Mouse (Mus musculus) stomach, postnatal 0 days (tissue): ENCODE results near the gene Ntf3. TPM values are rescaled to one million over a fixed set of nuclear protein-coding genes. Genes with fewer than 3 reads are reported as not detected.

Experiments
- ATAC-seq: fragments of 200-750 bp; cut with Nextera tagmentation; 2 replicates; pipeline ENCODE4 v1.8.0; 2017; ENCODE audit not compliant: low FRiP score, low TSS enrichment
- DNase-seq: peaks from one replicate; pipeline ENCODE4 v3.0.0-alpha.2; 2016; ENCODE audit warnings: low spot score
- H3K27ac ChIP-seq: fragments of 300-500 bp; sonication (generic); replicated peaks from 2 replicates; pipeline ENCODE4 v1.5.1; 2014; ENCODE audit warnings: mild to moderate bottlenecking, control low read depth
- H3K27me3 ChIP-seq: fragments of 300-500 bp; sonication (generic); 2 replicates; pipeline ENCODE4 v1.6.1; 2014; ENCODE audit warnings: low read length; ENCODE audit not compliant: control insufficient read depth, insufficient read depth
- H3K36me3 ChIP-seq: fragments of 300-500 bp; sonication (generic); 2 replicates; pipeline ENCODE4 v1.6.1; 2014; ENCODE audit warnings: low read length, mixed read lengths; ENCODE audit not compliant: control insufficient read depth, insufficient read depth
- H3K4me1 ChIP-seq: fragments of 300-500 bp; sonication (generic); replicated peaks from 2 replicates; pipeline ENCODE4 v1.6.1; 2014; ENCODE audit warnings: antibody characterized with exemption; ENCODE audit not compliant: control insufficient read depth, insufficient read depth
- H3K4me2 ChIP-seq: fragments of 300-500 bp; sonication (generic); replicated peaks from 2 replicates; pipeline ENCODE4 v1.6.1; 2014; ENCODE audit warnings: low read depth, mild to moderate bottlenecking, control low read depth, moderate library complexity
- H3K4me3 ChIP-seq: fragments of 300-500 bp; sonication (generic); 2 replicates; pipeline ENCODE4 v1.5.1; 2014; ENCODE audit warnings: low read depth, low read length, control low read depth
- H3K9ac ChIP-seq: fragments of 300-500 bp; sonication (generic); 2 replicates; pipeline ENCODE4 v1.6.1; 2014; ENCODE audit warnings: mild to moderate bottlenecking, low read length, control low read depth, mixed read lengths
- H3K9me3 ChIP-seq: fragments of 300-500 bp; sonication (generic); 2 replicates; pipeline ENCODE4 v1.6.1; 2016; ENCODE audit warnings: low read length; ENCODE audit not compliant: control insufficient read depth
- CTCF ChIP-seq: IDR thresholded peaks from 2 replicates; pipeline ENCODE4 v1.5.1; 2016; ENCODE audit warnings: antibody characterized with exemption, low read depth, mild to moderate bottlenecking, moderate library complexity
- EP300 ChIP-seq: optimal IDR thresholded peaks from 2 replicates; pipeline ENCODE3; 2016; ENCODE audit warnings: antibody characterized with exemption
- WGBS: fragments of 180-500 bp; shearing (Covaris S2); extraction: QIAGEN DNeasy Blood & Tissue Kit; methylation state at CpG from one replicate; pipeline ENCODE4 v1.1.7; 2014; 5-methylcytosine and 5-hydroxymethylcytosine counted together
- polyA plus RNA-seq: library from polyadenylated mRNA; unstranded; fragments of >200 nt; fragmentation: Nextera tagmentation; extraction: Ambion mirVana; gene quantifications from 2 replicates; pipeline ENCODE4 v1.2.1, GENCODE M21; 2015

The Ntf3 gene
- polyA plus RNA-seq, 1 experiment from 2014 or later, result 8.9 TPM

DNA sequence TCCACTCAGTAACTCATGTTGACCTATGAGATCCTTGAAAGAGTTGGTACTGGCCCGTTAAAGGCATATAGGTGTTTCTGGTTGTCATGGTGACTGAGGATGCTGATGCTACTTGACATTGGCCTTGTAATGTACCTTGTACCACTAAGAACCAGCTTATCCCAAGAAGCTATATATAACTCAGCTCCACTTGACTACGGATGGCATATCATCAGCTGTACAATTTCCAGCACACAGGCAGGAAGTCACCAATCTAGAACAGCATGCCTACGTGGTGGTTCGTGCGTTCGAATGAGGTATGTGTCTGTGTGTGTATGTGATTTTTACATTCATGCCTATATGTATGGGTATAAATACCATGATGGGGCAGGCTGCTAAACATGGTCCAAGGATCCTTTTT, 25.7 kb downstream of the Ntf3 start:
- 0 out of 2 replicates have a peak, but pooled peaks cover 2% of the 10 kb centered on the region for H3K4me1 ChIP-seq
- no peaks in the 10 kb centered on the region for H3K9me3 ChIP-seq
- H3K36me3 ChIP-seq, result no peaks in the 10 kb centered on the region
- no peak overlapping the region for H3K4me2 ChIP-seq
- WGBS, result 66% methylated on average over 6 of the region's 6 CpGs
- DNase-seq (no peak), ATAC-seq (peak; percentile 4; the same call in 1 of the 2 replicates)
- no peak for TF ChIP-seq EP300
- TF ChIP-seq CTCF, result no peak
- no peak overlapping the region for H3K4me3 ChIP-seq
- H3K27me3 ChIP-seq, result no peaks in the 10 kb centered on the region
- no peak overlapping the region for H3K9ac ChIP-seq
- no peak overlapping the region for H3K27ac ChIP-seq

DNA sequence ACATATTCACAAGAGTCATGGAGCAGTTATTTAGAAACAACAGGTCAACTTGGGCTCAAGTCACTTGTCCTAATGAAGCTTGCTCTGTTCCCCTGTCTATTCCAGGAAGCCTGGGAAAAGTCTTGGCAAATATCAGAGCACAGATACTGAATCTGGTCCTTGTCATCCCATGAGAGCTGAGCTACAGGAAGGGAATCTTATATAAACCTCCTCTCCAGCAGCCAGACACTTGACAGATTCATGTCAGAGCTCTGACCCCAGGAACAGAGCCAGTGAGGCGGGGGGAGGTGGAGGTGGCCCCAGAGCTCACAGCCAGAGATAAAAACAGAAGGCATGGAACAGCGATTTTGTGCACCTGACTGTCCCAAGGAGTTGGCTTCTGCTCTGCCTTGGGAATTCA, 26.3 kb downstream of the Ntf3 start:
- DNase-seq (no peak), ATAC-seq (no peak)
- Histone ChIP-seq H3K36me3 (no peaks in the 10 kb centered on the region), H3K4me2 (no peak overlapping the region), H3K9ac (no peak overlapping the region), H3K27me3 (no peaks in the 10 kb centered on the region), H3K27ac (no peak overlapping the region), H3K9me3 (no peaks in the 10 kb centered on the region), H3K4me1 (0 out of 2 replicates have a peak, but pooled peaks cover 2% of the 10 kb centered on the region), H3K4me3 (no peak overlapping the region)
- TF ChIP-seq EP300 (no peak), CTCF (no peak)
- WGBS, result 57% methylated on average over 2 of the region's 2 CpGs

DNA sequence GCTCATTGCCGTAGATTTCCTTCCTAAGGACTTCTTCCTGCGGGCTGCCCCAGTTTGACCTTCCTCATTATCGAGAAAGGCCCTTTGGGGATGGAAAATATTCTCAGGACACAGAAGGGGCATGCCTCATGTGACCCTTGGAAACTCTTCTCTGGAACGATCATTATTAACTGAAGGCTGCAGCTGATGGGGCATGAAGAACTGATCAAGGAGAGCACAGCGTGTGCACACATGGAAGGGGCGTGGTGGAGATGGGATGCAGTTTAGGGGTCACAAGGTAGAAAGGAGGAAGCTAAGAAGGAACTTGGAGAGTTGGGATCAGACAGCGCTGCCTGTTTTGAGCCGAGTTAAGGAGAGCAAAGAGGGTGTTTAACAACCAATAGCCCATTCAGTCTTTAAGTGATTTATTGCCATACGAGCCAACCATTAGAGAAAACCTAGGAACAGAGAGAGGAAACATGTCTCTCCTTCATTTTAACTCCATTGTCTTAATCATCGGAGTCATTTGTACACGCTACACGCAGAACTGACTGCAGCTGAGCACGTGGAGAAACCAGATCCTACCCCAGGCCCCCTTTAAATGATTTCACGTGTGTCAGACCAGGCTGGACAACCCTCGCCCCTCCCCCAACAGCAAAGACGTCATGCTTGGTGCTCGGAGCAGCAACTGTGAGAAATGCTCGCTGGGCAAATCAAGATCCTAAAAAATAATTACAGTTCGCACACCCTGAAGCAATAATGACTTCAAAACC, 32.4 kb downstream of the Ntf3 start:
- DNase-seq (no peak), ATAC-seq (no peak)
- TF ChIP-seq CTCF (no peak), EP300 (no peak)
- no peaks in the 10 kb centered on the region for H3K9me3 ChIP-seq
- H3K4me2 ChIP-seq, result no peak overlapping the region
- H3K4me1 ChIP-seq, result no peaks in the 10 kb centered on the region
- no peaks in the 10 kb centered on the region for H3K36me3 ChIP-seq
- WGBS, result 70% methylated on average over 19 of the region's 19 CpGs
- H3K4me3 ChIP-seq, result no peak overlapping the region
- no peaks in the 10 kb centered on the region for H3K27me3 ChIP-seq
- H3K9ac ChIP-seq, result no peak overlapping the region
- H3K27ac ChIP-seq, result no peak overlapping the region

DNA sequence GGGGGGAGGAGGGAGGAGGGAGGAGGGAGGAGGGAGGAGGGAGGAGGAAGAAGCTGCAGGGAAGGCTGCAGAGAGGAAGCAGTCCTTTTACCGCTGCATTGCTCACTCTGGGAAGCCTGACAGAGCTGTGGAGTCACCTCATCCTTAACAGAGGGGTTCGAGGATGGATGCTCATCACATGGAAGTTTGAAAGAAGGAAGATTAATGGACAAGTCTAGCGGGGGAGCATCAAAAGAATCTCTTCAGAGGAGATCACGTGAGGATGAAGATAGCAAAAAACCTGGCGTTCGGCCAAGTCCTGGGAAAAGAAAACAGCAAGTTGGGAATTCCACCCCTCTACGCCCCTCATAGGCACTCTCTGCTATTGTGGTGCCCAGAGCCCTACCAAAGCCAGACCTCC, 38.5 kb downstream of the Ntf3 start:
- no peaks in the 10 kb centered on the region for H3K27me3 ChIP-seq
- ATAC-seq, result no peak
- no peaks in the 10 kb centered on the region for H3K9me3 ChIP-seq
- H3K36me3 ChIP-seq, result no peaks in the 10 kb centered on the region
- H3K9ac ChIP-seq, result no peak overlapping the region
- TF ChIP-seq CTCF, result no peak
- TF ChIP-seq EP300, result no peak
- H3K4me3 ChIP-seq, result no peak overlapping the region
- DNase-seq, result no peak
- no peaks in the 10 kb centered on the region for H3K4me1 ChIP-seq
- no peak overlapping the region for H3K4me2 ChIP-seq
- 53% methylated on average over 7 of the region's 7 CpGs for WGBS
- H3K27ac ChIP-seq, result no peak overlapping the region

DNA sequence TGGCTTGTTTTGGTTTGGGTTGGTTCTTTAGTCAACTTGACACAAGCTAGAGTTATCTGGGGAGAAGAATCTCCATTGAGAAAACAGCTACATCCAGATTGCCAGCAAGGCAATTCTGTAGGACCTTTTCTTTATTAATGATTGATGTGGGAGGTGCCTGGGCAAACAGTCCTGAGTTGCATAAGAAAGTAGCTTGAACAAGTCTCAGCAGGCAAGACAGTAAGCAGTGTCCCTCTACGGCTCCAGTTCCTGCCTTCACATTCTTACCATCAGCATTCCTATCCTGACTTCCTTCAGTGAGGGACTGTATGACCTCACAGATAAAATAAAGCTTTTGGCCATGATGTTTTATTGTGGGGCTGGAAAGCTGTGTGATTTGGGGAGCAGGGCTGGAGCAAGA, 48.5 kb downstream of the Ntf3 start:
- H3K36me3 ChIP-seq, result no peaks in the 10 kb centered on the region

DNA sequence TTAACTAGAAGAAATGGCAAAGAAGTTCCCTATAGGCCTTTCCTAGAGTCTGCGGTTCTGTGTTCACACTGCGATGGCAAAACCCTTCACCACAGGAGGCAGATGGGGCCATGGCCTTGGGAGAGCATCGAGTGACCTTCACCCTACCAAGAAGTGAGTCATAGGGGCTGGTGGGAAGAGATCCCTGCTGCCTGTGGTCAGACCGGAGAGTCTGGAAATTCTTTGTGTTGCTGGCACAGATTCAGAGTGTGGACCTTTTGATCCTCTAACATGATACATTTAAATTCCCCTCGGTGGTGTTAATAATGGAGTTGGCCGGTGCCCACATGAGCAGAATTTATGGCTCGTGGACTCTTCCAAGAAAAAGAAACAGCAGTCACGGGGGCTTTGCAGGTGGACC, 49.5 kb downstream of the Ntf3 start:
- no peak for ATAC-seq
- TF ChIP-seq EP300 (no peak), CTCF (no peak)
- 63% methylated on average over 8 of the region's 8 CpGs for WGBS

More for the DNA sequence above, 48.5 kb downstream of the Ntf3 start:
- Histone ChIP-seq H3K4me1 (no peaks in the 10 kb centered on the region), H3K4me3 (no peak overlapping the region), H3K27ac (no peak overlapping the region), H3K4me2 (no peak overlapping the region), H3K9me3 (no peaks in the 10 kb centered on the region), H3K9ac (no peak overlapping the region), H3K27me3 (no peaks in the 10 kb centered on the region)
- TF ChIP-seq CTCF, result no peak
- no peak for TF ChIP-seq EP300
- 59% methylated on average over 1 of the region's 1 CpGs for WGBS
- DNase-seq, result no peak
- peak; percentile 61 for ATAC-seq

More for the DNA sequence above, 49.5 kb downstream of the Ntf3 start:
- no peak for DNase-seq
- Histone ChIP-seq H3K4me2 (no peak overlapping the region), H3K4me1 (no peaks in the 10 kb centered on the region), H3K9ac (no peak overlapping the region), H3K27ac (no peak overlapping the region), H3K4me3 (no peak overlapping the region), H3K9me3 (no peaks in the 10 kb centered on the region), H3K27me3 (no peaks in the 10 kb centered on the region), H3K36me3 (no peaks in the 10 kb centered on the region)
